Comparison of ENCODE assay signal across 8 mouse cellular contexts in genomic region chr11:118200834-118201830, GRCm38 (mm10). TPM values are rescaled to one million over a fixed set of nuclear protein-coding genes. Genes with fewer than 3 reads are reported as not detected.
DNase-seq lines count a peak whose midpoint lies in the region; ATAC-seq and TF ChIP-seq lines count a peak whose summit lies in the region.

No protein-coding gene starts in this region.

- DNase-seq in kidney, adult 2 months = peak; percentile 56
- DNase-seq in kidney, adult 11 months = no peak
- peak; percentile 32 for DNase-seq in embryonic facial prominence, embryonic 10.5 days (ENCODE audit: low spot score)
- DNase-seq in intestine, embryonic 14.5 days (ENCODE audit: low spot score) = no peak
- peak; percentile 92 for DNase-seq in midbrain, embryonic 11.5 days (ENCODE audit: low spot score, missing footprints)
- DNase-seq in right cerebral cortex, postnatal 25 days = no peak

- TF ChIP-seq CTCF in kidney, adult 2 months (conservative IDR thresholded peaks at IDR 0.05; ENCODE audit: insufficient read depth, insufficient read length, low read depth, low read length) = no peak

- peak overlapping the region; percentile 53 for H3K9ac ChIP-seq in intestine, embryonic 14.5 days (ENCODE audit: low read length)
- H3K9ac ChIP-seq in midbrain, embryonic 11.5 days (ENCODE audit: low read length) = peak overlapping the region; percentile 75

- ATAC-seq in intestine, embryonic 14.5 days (replicated peaks; ENCODE audit: low FRiP score, low TSS enrichment, low read depth) = no peak
- no peak for ATAC-seq in midbrain, embryonic 11.5 days (ENCODE audit: low FRiP score)
- ATAC-seq in erythroid progenitor cell, adult 5-6 weeks (replicated peaks; ENCODE audit: low FRiP score, poor library complexity, severe bottlenecking) = no peak
- ATAC-seq in monocyte, adult 5-6 weeks (replicated peaks; ENCODE audit: insufficient number of reproducible peaks, low FRiP score, low TSS enrichment, poor library complexity, severe bottlenecking) = no peak

- 28% methylated on average over 11 of the region's 11 CpGs for WGBS in kidney, adult 2 months
- 38% methylated on average over 11 of the region's 11 CpGs for WGBS in embryonic facial prominence, embryonic 10.5 days
- WGBS in intestine, embryonic 14.5 days = 14% methylated on average over 11 of the region's 11 CpGs
- 42% methylated on average over 11 of the region's 11 CpGs for WGBS in midbrain, embryonic 11.5 days

- H3K4me3 ChIP-seq in kidney, adult 2 months (ENCODE audit: insufficient read depth, low read depth, low read length) = no peak overlapping the region
- H3K4me3 ChIP-seq in embryonic facial prominence, embryonic 10.5 days = peak overlapping the region; percentile 60
- peak overlapping the region; percentile 43 for H3K4me3 ChIP-seq in intestine, embryonic 14.5 days (ENCODE audit: low read depth, low read length)
- peak overlapping the region; percentile 41 for H3K4me3 ChIP-seq in midbrain, embryonic 11.5 days (ENCODE audit: low read depth, low read length)

- no peaks in the 10 kb centered on the region for H3K36me3 ChIP-seq in kidney, adult 2 months (ENCODE audit: control insufficient read depth, insufficient read depth, low read length)
- no peaks in the 10 kb centered on the region for H3K36me3 ChIP-seq in embryonic facial prominence, embryonic 10.5 days (replicated peaks)
- H3K36me3 ChIP-seq in intestine, embryonic 14.5 days (ENCODE audit: control insufficient read depth, insufficient read depth, low read length) = no peaks in the 10 kb centered on the region
- H3K36me3 ChIP-seq in midbrain, embryonic 11.5 days (ENCODE audit: control insufficient read depth, insufficient read depth, low read length) = no peaks in the 10 kb centered on the region

- no peaks in the 10 kb centered on the region for H3K9me3 ChIP-seq in embryonic facial prominence, embryonic 10.5 days
- H3K9me3 ChIP-seq in intestine, embryonic 14.5 days (ENCODE audit: control insufficient read depth, low read length) = no peaks in the 10 kb centered on the region
- H3K9me3 ChIP-seq in midbrain, embryonic 11.5 days (ENCODE audit: control insufficient read depth, low read length) = no peaks in the 10 kb centered on the region

- H3K4me1 ChIP-seq in kidney, adult 2 months (ENCODE audit: control insufficient read depth, insufficient read depth, low read length) = peaks cover 63% of the 10 kb centered on the region
- peaks cover 89% of the 10 kb centered on the region for H3K4me1 ChIP-seq in embryonic facial prominence, embryonic 10.5 days
- peaks cover 58% of the 10 kb centered on the region for H3K4me1 ChIP-seq in intestine, embryonic 14.5 days (replicated peaks; ENCODE audit: control insufficient read depth, insufficient read depth, low read length)
- H3K4me1 ChIP-seq in midbrain, embryonic 11.5 days (ENCODE audit: control insufficient read depth, insufficient read depth, low read length) = peaks cover 55% of the 10 kb centered on the region

- H3K27me3 ChIP-seq in kidney, adult 2 months (replicated peaks; ENCODE audit: control insufficient read depth, insufficient read depth, low read length) = no peaks in the 10 kb centered on the region
- no peaks in the 10 kb centered on the region for H3K27me3 ChIP-seq in embryonic facial prominence, embryonic 10.5 days (replicated peaks; ENCODE audit: low read depth, poor library complexity, severe bottlenecking)
- H3K27me3 ChIP-seq in intestine, embryonic 14.5 days (replicated peaks; ENCODE audit: control insufficient read depth, insufficient read depth, low read length) = no peaks in the 10 kb centered on the region
- no peaks in the 10 kb centered on the region for H3K27me3 ChIP-seq in midbrain, embryonic 11.5 days (ENCODE audit: control insufficient read depth, insufficient read depth, low read length)

- no peak for TF ChIP-seq POLR2A in kidney, adult 2 months (IDR thresholded peaks at IDR 0.05; ENCODE audit: low read depth, low read length)

- H3K4me2 ChIP-seq in intestine, embryonic 14.5 days (ENCODE audit: low read length) = peak overlapping the region; percentile 81
- peak overlapping the region; percentile 68 for H3K4me2 ChIP-seq in midbrain, embryonic 11.5 days

- peak overlapping the region; percentile 62 for H3K27ac ChIP-seq in kidney, adult 2 months (ENCODE audit: insufficient read depth, low read depth, low read length)
- peak overlapping the region; percentile 87 for H3K27ac ChIP-seq in embryonic facial prominence, embryonic 10.5 days (replicated peaks)
- H3K27ac ChIP-seq in intestine, embryonic 14.5 days (ENCODE audit: low read depth) = peak overlapping the region; percentile 63
- H3K27ac ChIP-seq in midbrain, embryonic 11.5 days (ENCODE audit: low read depth, low read length) = peak overlapping the region; percentile 92; the same call in 1 of the 2 replicates

RNA-seq across cellular contexts. Expression of gene Cyth1, which starts 47.3 kb away (rescaled TPM):
- 18.9 and 19.5 TPM in 2 replicates for polyA plus RNA-seq in kidney, adult 2 months (2012; rRNA removed)
- polyA plus RNA-seq in embryonic facial prominence, embryonic 10.5 days (2016; fragmentation: Nextera tagmentation; extraction: Ambion mirVana) = 15.5 and 15.8 TPM in 2 replicates
- 8.3 and 9.3 TPM in 2 replicates for polyA plus RNA-seq in intestine, embryonic 14.5 days (2014; fragmentation: Nextera tagmentation; extraction: Ambion mirVana)
- polyA plus RNA-seq in midbrain, embryonic 11.5 days (2014; fragmentation: Nextera tagmentation; extraction: Ambion mirVana) = 12.3 and 12.8 TPM in 2 replicates
- total RNA-seq in erythroid progenitor cell, adult 5-6 weeks (2015; ENCODE audit: low replicate concordance) = 10.5 TPM in 2 replicates
- 11.6 and 12.3 TPM in 2 replicates for total RNA-seq in erythroid progenitor cell, adult 5-6 weeks (2017; ENCODE audit: low replicate concordance)
- 110 to 193 TPM (median 136 TPM) in 3 replicates for total RNA-seq in monocyte, adult 5-6 weeks (2017)

Comparison
In these comparisons a context has a peak if more than half of its experiments do, and no peak if none do; other contexts are left out.
1. DNase-seq: peak in kidney, adult 2 months (single experiment), embryonic facial prominence, embryonic 10.5 days (single experiment) and midbrain, embryonic 11.5 days (single experiment); none in kidney, adult 11 months (single experiment), intestine, embryonic 14.5 days (single experiment) and right cerebral cortex, postnatal 25 days (single experiment).
2. Peak in every context shown above with its lines, with median percentiles within 50 percentile points of each other: H3K27ac ChIP-seq.